Mouse (Mus musculus): ENCODE results near the gene Crtam. TPM values are rescaled to one million over a fixed set of nuclear protein-coding genes. Genes with fewer than 3 reads are reported as not detected.

The Crtam gene
- polyA plus RNA-seq, 1 experiment from 2014 or later: 0.09 TPM

DNA sequence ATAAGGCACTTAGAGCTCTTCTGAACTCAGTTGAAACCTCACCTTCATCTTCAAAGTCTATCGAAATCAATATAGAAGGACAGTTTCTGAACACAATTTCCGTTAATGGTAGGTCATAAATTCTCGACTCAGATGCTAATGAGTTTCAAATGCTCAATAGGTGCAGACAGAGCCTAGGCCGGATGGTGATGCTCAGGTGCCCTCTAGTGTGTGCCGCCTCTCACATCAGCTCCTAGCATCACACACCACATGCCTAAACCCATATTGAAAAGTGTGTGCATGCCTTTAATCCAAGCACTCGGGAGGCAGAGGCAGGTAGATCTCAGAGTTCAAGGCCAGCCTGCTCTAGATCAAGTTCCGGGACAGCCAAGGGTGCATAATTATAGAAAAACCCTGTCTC is 67.0 kb downstream of the Crtam start:
- no peak overlapping the region for H3K9ac ChIP-seq (ENCODE audit: low read depth, low read length)
- H3K27ac ChIP-seq (ENCODE audit: low read length): no peak overlapping the region
- WGBS: 63% methylated on average over 7 of the region's 7 CpGs
- H3K4me3 ChIP-seq (ENCODE audit: low read length): no peak overlapping the region
- ATAC-seq: no peak
- no peaks in the 10 kb centered on the region for H3K27me3 ChIP-seq (replicated peaks; ENCODE audit: control insufficient read depth, insufficient read depth, low read length)
- no peaks in the 10 kb centered on the region for H3K9me3 ChIP-seq (ENCODE audit: control insufficient read depth, low read length)
- no peak overlapping the region for H3K4me2 ChIP-seq (ENCODE audit: low read depth, low read length)
- no peaks in the 10 kb centered on the region for H3K36me3 ChIP-seq (ENCODE audit: control insufficient read depth, insufficient read depth, low read length)
- H3K4me1 ChIP-seq (ENCODE audit: control insufficient read depth, insufficient read depth, low read length): no peaks in the 10 kb centered on the region

DNA sequence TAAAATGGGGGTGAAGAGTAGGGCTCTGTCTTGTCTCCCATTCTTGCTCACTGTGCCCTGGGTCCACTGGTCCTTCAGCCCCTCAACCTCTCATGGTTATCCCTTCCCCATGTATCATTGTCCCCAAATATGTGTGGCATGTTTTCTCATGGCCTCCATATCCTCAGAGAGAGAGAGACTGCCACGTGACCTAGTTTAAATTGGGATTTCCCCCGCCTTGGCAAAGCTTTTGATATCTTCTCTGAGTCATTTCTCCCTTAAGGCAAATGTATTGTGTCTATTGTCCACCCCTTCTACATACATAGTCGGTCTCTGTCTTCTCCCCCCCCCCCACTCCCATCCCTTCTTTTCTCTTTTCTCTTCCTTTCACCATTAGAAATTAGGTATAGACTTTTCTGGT is 71.1 kb downstream of the Crtam start:
- Histone ChIP-seq H3K4me3 (ENCODE audit: low read length) (no peak overlapping the region), H3K4me1 (ENCODE audit: control insufficient read depth, insufficient read depth, low read length) (no peaks in the 10 kb centered on the region), H3K36me3 (ENCODE audit: control insufficient read depth, insufficient read depth, low read length) (no peaks in the 10 kb centered on the region), H3K4me2 (ENCODE audit: low read depth, low read length) (no peak overlapping the region), H3K27ac (ENCODE audit: low read length) (no peak overlapping the region), H3K9me3 (ENCODE audit: control insufficient read depth, low read length) (no peaks in the 10 kb centered on the region), H3K27me3 (replicated peaks; ENCODE audit: control insufficient read depth, insufficient read depth, low read length) (no peaks in the 10 kb centered on the region), H3K9ac (ENCODE audit: low read depth, low read length) (no peak overlapping the region)
- ATAC-seq: no peak
- 72% methylated on average over 3 of the region's 3 CpGs for WGBS

DNA sequence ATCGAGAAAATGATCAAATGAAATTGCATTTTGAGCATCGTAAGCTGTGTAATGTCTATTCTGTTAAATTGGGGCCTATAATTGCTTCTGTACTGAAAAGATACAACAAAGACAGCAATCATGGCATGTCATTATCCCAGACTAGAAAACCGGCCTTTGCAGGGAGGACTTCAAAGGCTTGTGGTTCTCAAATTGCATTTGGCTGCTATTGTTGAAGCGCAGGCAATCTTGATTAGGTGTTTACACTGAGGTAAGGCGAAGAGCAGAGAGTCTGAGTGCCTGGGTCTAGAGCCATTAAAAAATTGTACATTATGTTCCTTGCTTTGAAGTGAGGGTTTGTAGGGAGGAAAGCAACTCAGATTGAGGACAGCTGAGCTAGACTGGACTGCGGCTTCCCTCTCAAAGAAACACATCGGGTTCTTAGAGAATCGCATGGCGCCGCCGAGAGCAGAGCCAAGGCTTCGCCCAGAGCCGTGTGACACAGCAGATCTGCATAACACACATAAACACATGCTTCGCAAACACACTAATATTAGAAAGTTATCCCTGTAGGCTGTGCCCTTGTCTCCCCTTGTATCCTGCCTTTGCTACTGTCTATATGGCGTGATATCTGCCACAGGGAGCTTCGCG is 77.0 kb downstream of the Crtam start:
- Histone ChIP-seq H3K9ac (ENCODE audit: low read depth, low read length) (no peak overlapping the region), H3K9me3 (ENCODE audit: control insufficient read depth, low read length) (no peaks in the 10 kb centered on the region), H3K4me2 (ENCODE audit: low read depth, low read length) (no peak overlapping the region), H3K27ac (ENCODE audit: low read length) (no peak overlapping the region), H3K4me1 (ENCODE audit: control insufficient read depth, insufficient read depth, low read length) (no peaks in the 10 kb centered on the region), H3K27me3 (replicated peaks; ENCODE audit: control insufficient read depth, insufficient read depth, low read length) (no peaks in the 10 kb centered on the region), H3K36me3 (ENCODE audit: control insufficient read depth, insufficient read depth, low read length) (no peaks in the 10 kb centered on the region), H3K4me3 (ENCODE audit: low read length) (no peak overlapping the region)
- no peak for ATAC-seq
- WGBS: 79% methylated on average over 17 of the region's 17 CpGs

Other genes with a start within 250 kb of the Crtam start
- gene Hspa8, start 203.6 kb downstream of the Crtam start, polyA plus RNA-seq (2015; fragmentation: Nextera tagmentation; extraction: Ambion mirVana): 2,348 and 2,439 TPM in 2 replicates
- not detected in 2 replicates for gene Bsx, start 130.5 kb downstream of the Crtam start, polyA plus RNA-seq (2015; fragmentation: Nextera tagmentation; extraction: Ambion mirVana)
- gene Jhy, start 40.5 kb downstream of the Crtam start, polyA plus RNA-seq (2015; fragmentation: Nextera tagmentation; extraction: Ambion mirVana): 0.04 and 0.09 TPM in 2 replicates
- 3.4 TPM in 2 replicates for gene Ubash3b, start 157.1 kb upstream of the Crtam start, polyA plus RNA-seq (2015; fragmentation: Nextera tagmentation; extraction: Ambion mirVana)